Mouse (Mus musculus) MEL (cell line): ENCODE data around the gene Zfr.

Experiments used
- MAX ChIP-seq: IDR thresholded peaks from 2 replicates; pipeline ENCODE4 v1.6.1; 2011; ENCODE audit warnings: low read length, improper control_type of control experiment
- MYC ChIP-seq: IDR thresholded peaks from 2 replicates; pipeline ENCODE4 v1.6.1; 2011; ENCODE audit warnings: low read depth, mild to moderate bottlenecking, low read length, improper control_type of control experiment, moderate library complexity
- TAL1 ChIP-seq: IDR thresholded peaks from 2 replicates; pipeline ENCODE4 v1.6.1; 2012; ENCODE audit warnings: mild to moderate bottlenecking, inconsistent platforms, low read length, moderate library complexity, mixed read lengths

- no peak for TF ChIP-seq TAL1
- no peak for TF ChIP-seq MYC
- TF ChIP-seq MAX = no peak
These were observed 27.5 kb upstream of the Zfr start for GRCm38 (mm10) chr15:12090087-12090486.
